Mouse (Mus musculus): ENCODE data around the gene Opcml.

Opcml gene

GRCm38 (mm10) chr9:28444972-28445371 is 654.4 kb downstream of the Opcml start:
- DNase-seq: peak; percentile 33

- no peak for DNase-seq
Observed at GRCm38 (mm10) chr9:28445863-28446262, 655.3 kb downstream of the Opcml start.

GRCm38 (mm10) chr9:28446278-28447064 is 655.9 kb downstream of the Opcml start:
- no peak for DNase-seq

DNA sequence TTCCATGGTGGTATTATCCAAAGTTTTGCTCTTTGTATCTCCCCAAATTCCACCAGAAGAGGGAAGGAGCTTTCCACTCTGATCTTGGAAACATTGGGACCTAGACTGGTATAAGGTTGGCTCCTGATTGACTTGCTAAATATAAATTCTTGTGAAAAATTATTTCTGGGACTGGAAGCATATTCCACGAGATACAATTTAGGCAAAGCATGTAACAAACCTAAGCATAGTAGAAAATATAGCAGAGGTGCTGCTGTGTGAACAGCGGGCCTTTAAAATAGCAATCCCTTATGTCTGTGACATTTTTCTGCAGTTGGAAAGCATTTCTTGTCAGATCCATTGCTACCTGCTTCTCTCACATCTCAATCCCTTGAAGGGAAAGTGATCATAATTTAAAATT is 661.9 kb downstream of the Opcml start:
- no peak for DNase-seq

- DNase-seq: no peak
Observed at GRCm38 (mm10) chr9:28453062-28453461, 662.5 kb downstream of the Opcml start.

GRCm38 (mm10) chr9:28457982-28458770 is 667.6 kb downstream of the Opcml start:
- DNase-seq: no peak

GRCm38 (mm10) chr9:28463622-28464021 is 673.0 kb downstream of the Opcml start:
- no peak for DNase-seq

DNA sequence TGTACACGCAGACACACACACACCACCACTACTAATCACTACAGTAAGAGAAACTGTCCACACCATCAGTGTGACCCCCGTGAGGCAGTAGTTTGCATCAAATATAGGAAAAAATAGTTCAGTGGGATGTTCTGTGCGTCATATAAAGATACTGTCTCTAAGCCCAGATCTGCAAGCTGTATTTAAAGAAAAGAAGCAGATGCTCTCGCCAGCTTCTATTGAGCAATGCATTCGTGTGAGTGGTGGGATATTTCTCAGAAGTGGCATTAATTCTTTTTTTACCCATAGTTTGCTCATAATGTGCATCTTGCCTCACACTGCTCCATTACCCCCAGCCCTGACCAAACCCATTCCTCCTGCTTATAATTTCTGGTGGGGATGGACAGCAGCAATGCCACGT is 678.8 kb downstream of the Opcml start:
- no peak for DNase-seq

DNA sequence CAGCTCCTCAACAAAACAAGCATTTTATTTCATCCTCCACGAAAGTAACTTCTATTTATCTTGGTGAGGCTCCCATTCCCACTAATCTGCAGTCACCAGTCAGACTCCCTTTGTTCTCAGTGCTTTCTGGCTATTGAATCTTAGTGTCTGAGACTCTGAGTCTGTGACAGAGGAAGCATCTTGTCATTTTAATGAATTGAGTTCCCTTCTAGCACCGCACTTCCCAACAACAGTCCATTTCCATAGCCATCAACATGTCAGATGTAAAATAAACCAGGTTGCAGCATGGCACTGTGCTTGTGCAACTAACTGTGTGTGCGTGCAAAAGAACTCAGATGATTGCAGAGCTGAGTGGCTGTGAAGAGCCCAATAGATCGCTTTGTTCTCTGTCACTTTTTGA is 680.9 kb downstream of the Opcml start:
- no peak for DNase-seq

DNA sequence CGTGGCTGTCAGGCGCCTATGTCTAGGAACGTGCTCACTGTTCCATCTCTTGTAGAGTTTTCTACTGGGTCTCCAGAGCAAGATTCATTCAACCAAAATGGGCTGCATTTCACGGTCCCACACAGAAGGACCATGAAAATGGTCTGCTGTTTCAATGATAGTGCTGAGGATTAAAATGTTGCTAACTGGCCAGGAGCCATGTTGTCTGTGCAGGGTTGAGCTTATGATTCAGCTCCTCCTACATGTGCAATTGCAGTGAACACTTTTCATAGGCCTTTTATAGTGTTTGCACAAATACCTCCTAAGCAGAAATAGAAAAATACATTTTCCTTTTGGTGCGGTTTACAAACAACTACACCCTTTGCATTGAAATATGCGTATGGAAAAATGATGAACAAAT is 684.0 kb downstream of the Opcml start:
- no peak for DNase-seq

DNA sequence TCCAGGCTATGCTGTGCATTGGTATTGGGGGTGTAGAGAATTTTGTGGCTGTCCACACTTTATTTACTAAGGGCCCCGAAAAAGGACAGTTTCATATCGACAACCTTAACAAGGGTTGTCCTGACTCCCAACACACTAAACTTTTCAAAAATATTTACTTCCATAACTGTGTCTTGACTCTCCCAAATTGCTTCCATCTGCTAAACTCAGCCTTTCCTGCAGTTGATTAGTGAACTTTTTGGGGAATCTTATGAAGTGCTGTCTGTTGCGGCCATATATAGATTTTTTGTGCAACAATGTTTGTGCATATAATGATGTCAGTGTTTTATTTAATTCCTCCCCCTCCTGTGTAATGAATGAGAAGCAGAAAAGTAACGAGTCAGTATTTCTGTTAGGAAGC is 690.7 kb downstream of the Opcml start:
- DNase-seq: no peak

- DNase-seq: no peak
Observed at GRCm38 (mm10) chr9:28488499-28488898, 697.9 kb downstream of the Opcml start.

- peak; percentile 44 for DNase-seq
Observed at GRCm38 (mm10) chr9:28489828-28490227, 699.3 kb downstream of the Opcml start.

DNA sequence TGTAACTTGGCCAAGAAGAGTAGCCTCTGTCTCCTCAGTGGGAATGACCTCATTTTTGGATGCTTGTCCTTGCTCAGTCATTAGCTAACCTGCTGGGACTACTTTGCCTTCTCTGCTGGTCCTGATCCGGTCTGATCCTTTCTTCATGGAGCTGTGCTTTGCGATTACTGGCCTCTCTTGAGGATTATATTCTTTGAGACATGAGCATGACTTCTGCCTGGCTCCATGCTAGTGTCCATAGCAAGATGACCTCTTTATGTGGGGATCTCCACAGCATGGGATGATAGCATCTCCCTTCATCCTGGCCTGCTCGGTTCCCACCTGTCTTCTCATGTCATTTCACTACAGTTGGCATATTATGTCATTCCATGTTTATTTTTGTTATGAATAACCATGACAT is 699.8 kb downstream of the Opcml start:
- DNase-seq: peak; percentile 75

DNA sequence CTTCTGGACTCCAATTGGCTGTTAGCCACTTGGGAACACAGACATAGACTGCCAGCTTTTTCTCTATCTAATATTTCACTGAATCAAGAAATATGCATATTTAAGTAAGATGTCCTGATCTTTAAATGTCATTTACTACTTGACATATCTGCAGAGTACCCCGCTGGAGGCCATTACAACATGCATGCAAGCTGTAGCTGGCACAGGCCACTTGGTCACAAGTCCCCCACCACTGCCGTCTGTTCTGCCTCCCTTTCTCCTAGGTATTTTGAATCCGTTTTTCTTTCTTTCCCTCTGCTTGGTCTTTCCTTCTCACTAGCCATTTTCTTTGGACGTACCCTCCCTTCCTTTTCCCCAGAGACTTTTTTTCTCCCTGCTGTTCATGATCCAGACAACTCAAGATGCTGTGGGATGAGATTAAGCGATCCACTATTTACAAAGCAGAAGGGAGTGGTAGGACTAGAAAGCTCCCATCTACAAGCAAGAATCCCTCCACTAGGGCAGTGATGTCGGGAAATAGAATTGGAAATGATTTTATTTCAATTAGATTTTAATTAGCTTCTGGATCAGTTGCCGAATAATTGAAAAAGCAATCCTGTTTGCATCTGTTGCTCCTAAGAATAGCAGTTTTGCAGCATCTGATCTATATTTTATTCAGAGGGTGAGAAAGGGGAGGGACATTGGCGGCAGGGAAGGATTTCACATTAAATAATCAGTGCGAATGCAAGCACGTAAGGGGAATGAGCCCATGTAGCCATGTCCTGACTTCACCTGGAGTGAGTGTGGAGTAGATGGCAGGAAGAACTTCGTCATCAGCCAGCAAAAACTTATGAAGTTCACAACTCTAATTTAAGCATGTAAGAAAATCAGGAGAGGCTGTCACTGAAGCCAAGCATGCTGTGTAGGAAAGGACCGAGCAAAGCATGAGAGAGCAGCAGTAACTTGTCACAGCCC is 709.5 kb downstream of the Opcml start:
- peak; percentile 30 for DNase-seq

- DNase-seq: no peak
Observed at GRCm38 (mm10) chr9:28513905-28514304, 723.3 kb downstream of the Opcml start.

DNA sequence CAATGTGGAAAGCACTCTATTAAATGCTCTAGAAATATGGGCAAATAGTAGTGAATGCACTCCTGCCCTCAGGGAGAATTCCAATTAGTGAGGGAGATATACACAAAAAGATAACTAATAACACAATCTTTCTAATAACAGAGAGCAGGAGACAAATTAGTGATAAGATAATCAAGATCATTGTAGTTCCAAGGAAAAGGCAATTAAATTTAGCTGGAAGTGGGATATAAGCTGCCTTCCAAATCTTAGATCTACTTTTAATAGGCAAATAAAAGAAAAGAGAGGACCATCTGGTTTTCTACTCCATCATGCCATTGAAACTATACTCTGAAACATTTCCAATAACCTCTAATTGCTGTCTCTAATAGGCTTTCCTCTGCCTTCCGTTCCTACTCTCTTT is 742.6 kb downstream of the Opcml start:
- no peak for DNase-seq

GRCm38 (mm10) chr9:28535006-28535405 is 744.4 kb downstream of the Opcml start:
- DNase-seq: no peak

DNA sequence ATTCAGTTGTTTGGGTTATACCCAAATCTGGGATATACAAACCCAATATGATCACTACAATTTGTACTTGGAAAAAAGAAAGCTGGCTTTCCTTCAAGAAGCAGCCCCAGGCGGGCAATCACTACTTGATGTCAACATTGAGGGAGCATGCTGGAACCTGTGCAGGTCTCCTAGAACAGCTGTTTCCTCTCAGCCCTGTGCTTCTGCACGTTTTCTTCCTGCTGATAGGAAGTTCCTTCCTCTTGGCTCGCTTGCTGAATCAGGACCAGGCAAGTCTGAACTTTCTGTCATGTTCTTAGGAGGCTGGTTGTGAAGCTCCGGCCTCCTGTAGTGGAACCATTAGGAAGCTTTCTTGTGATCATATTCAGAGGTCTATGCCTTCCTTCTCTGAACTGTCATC is 746.1 kb downstream of the Opcml start:
- DNase-seq: no peak

- no peak for DNase-seq
Observed at GRCm38 (mm10) chr9:28548189-28548588, 757.6 kb downstream of the Opcml start.

DNA sequence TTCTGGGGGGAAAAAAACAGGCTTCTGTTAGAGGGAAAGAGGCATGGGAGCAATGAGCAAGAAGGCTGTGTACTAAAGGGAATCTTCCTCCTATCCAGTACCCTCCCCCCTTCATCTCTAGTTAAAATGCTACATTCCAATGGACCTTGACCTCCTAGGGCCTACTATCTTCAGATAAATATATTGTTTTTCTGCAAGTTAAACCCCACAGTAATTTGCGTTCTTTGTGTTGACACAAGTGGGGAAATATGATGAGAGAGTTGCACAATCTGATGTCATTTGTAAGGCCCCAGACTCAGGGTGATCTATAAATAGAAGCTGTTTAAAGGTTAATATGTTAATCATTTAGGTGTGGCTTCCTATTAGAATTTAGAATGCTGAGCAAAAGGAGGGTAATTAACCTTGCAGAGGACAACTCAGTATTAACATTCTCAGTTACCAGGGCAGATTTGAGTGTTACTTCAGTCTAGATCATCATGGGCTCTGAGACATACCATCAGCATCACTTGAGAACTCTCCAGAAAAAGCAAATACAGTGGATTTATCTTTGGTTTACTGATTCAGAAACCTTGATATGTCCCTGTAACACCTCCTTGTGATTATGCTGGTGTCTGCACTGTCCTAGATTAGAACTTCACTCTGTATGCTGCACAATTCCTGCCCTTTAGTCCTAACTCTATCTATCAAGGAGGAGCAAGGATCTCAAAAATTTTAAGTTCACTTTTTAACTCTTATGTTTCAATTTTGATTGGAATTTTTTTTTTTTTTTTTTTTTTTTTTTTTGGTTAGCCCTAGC is 762.0 kb downstream of the Opcml start:
- DNase-seq: no peak

GRCm38 (mm10) chr9:28558628-28559027 is 768.1 kb downstream of the Opcml start:
- DNase-seq: no peak

Measured in cerebellum, adult 11-12 months (tissue).